Mouse (Mus musculus): ENCODE measurements around the gene Ush2a. TPM values are rescaled to one million over a fixed set of nuclear protein-coding genes. Genes with fewer than 3 reads are reported as not detected.

Ush2a gene
- polyA plus RNA-seq, 1 experiment from 2014 or later, result 0.06 TPM

DNA sequence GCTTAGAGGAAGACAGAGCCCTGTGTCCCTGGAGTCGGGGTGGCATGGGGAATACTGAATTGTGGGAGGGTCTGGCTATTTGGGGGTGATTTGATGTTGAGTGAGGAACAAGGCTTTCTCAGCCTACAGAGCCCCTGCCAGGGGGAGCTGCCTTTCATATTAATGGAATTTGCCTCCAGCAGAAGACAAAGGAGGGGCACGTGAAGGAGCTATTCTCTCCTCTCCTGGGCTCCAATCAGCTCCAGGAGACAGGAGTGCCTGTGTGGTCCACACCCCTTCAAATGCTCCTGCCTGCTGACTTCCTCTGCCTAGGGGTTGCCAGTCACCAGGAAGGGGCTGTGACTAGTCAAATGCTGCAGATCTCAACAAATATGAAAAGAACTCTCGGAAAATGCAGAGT lies 398.5 kb downstream of the Ush2a start:
- DNase-seq (ENCODE audit: low spot score), result peak; percentile 8
- H3K36me3 ChIP-seq (ENCODE audit: insufficient read depth, low read length), result no peaks in the 10 kb centered on the region
- no peaks in the 10 kb centered on the region for H3K27me3 ChIP-seq (replicated peaks; ENCODE audit: insufficient read depth, low read length)
- H3K4me2 ChIP-seq (replicated peaks; ENCODE audit: low read depth, low read length), result peak overlapping the region; percentile 41
- 0 out of 2 replicates have a peak overlapping the region, but pooled peaks have one; percentile 19 for H3K9ac ChIP-seq (replicated peaks; ENCODE audit: low read depth)
- WGBS, result 20% methylated on average over 3 of the region's 3 CpGs
- no peaks in the 10 kb centered on the region for H3K4me1 ChIP-seq (ENCODE audit: insufficient read depth, low read depth, low read length)
- H3K27ac ChIP-seq (ENCODE audit: low read length), result no peak overlapping the region
- H3K4me3 ChIP-seq (ENCODE audit: low read depth, low read length), result peak overlapping the region; percentile 12
- TF ChIP-seq CTCF (IDR thresholded peaks at IDR 0.05), result no peak
- no peak for TF ChIP-seq EP300 (IDR thresholded peaks at IDR 0.05)
- no peaks in the 10 kb centered on the region for H3K9me3 ChIP-seq (ENCODE audit: low read length)
- no peak for ATAC-seq

DNA sequence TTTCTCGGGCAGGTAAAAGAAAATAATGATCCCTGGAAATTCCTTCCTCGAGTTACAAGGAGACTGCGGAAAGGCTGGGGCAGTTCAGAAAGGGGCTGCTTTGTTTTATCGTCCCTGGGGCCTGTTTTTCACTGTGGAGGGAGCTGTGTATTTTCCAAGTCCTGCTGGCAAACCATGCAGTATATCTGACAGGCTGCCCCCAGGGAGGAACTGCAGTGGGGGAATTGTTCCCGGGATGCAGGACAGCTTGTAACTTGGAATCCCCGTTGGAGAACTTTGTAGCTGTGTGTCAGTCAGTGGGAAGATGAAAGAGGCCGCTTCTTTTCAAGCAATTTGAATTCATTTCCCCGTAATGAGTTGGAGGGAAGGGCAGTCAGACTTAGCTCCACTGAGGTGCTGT lies 399.1 kb downstream of the Ush2a start:
- H3K36me3 ChIP-seq (ENCODE audit: insufficient read depth, low read length), result no peaks in the 10 kb centered on the region
- WGBS, result 9% methylated on average over 8 of the region's 8 CpGs
- peak overlapping the region; percentile 41 for H3K4me2 ChIP-seq (replicated peaks; ENCODE audit: low read depth, low read length)
- no peak for DNase-seq (ENCODE audit: low spot score)
- no peaks in the 10 kb centered on the region for H3K4me1 ChIP-seq (ENCODE audit: insufficient read depth, low read depth, low read length)
- H3K9ac ChIP-seq (replicated peaks; ENCODE audit: low read depth), result 0 out of 2 replicates have a peak overlapping the region, but pooled peaks have one; percentile 19
- H3K4me3 ChIP-seq (ENCODE audit: low read depth, low read length), result peak overlapping the region; percentile 12
- H3K9me3 ChIP-seq (ENCODE audit: low read length), result no peaks in the 10 kb centered on the region
- TF ChIP-seq CTCF (IDR thresholded peaks at IDR 0.05) (no peak), EP300 (IDR thresholded peaks at IDR 0.05) (no peak)
- no peaks in the 10 kb centered on the region for H3K27me3 ChIP-seq (replicated peaks; ENCODE audit: insufficient read depth, low read length)
- no peak overlapping the region for H3K27ac ChIP-seq (ENCODE audit: low read length)
- no peak for ATAC-seq

DNA sequence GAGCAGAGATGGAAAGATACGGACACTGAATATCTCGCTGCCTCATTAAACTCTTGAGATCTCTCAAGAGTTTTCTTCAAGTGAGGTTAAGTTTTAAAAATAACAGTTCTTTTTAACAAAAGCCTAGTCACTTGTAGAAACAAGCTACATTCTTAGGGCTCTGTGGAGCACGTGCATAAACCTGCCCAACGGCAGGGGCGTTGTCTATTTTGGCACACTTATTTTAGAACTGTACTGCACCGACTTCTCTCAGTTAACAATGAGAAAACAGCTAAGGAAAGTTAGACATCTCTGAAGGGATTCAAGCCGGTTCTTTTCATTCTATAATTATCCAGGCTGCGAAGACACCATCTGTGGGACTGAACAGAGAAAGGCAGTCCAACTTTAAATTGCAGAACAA lies 405.6 kb downstream of the Ush2a start:
- ATAC-seq (no peak), DNase-seq (ENCODE audit: low spot score) (peak; percentile 8)
- H3K9ac ChIP-seq (replicated peaks; ENCODE audit: low read depth), result no peak overlapping the region
- H3K4me3 ChIP-seq (ENCODE audit: low read depth, low read length), result no peak overlapping the region
- no peaks in the 10 kb centered on the region for H3K36me3 ChIP-seq (ENCODE audit: insufficient read depth, low read length)
- no peak overlapping the region for H3K4me2 ChIP-seq (replicated peaks; ENCODE audit: low read depth, low read length)
- H3K9me3 ChIP-seq (ENCODE audit: low read length), result no peaks in the 10 kb centered on the region
- 62% methylated on average over 8 of the region's 8 CpGs for WGBS
- no peaks in the 10 kb centered on the region for H3K27me3 ChIP-seq (replicated peaks; ENCODE audit: insufficient read depth, low read length)
- peaks cover 4% of the 10 kb centered on the region; the same call in 1 of the 2 replicates for H3K4me1 ChIP-seq (ENCODE audit: insufficient read depth, low read depth, low read length)
- TF ChIP-seq EP300 (IDR thresholded peaks at IDR 0.05), result no peak
- TF ChIP-seq CTCF (IDR thresholded peaks at IDR 0.05), result no peak
- H3K27ac ChIP-seq (ENCODE audit: low read length), result no peak overlapping the region

DNA sequence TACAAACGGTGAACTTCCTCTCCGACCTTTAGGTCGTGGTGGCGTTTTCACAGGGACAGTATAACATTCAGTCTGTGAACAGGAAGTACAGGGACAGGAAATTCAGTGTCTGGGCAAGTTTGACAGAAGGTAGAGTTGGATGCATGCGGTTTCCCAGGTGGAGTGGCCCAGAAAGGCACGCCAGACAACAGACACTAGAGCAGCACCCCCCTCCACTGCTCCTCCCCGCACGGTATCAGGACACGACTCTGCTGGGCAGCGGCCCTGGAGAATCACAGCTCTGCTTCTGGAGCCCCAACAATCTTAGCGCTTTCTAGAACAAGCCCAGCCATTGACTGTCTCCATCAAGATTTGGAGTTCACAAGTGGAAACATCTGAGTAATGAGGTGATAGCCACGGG lies 406.7 kb downstream of the Ush2a start:
- H3K9ac ChIP-seq (replicated peaks; ENCODE audit: low read depth), result no peak overlapping the region
- no peaks in the 10 kb centered on the region for H3K36me3 ChIP-seq (ENCODE audit: insufficient read depth, low read length)
- H3K27me3 ChIP-seq (replicated peaks; ENCODE audit: insufficient read depth, low read length), result no peaks in the 10 kb centered on the region
- H3K4me2 ChIP-seq (replicated peaks; ENCODE audit: low read depth, low read length), result no peak overlapping the region
- no peak overlapping the region for H3K4me3 ChIP-seq (ENCODE audit: low read depth, low read length)
- TF ChIP-seq EP300 (IDR thresholded peaks at IDR 0.05), result no peak
- no peak for TF ChIP-seq CTCF (IDR thresholded peaks at IDR 0.05)
- 48% methylated on average over 12 of the region's 12 CpGs for WGBS
- ATAC-seq (no peak), DNase-seq (ENCODE audit: low spot score) (no peak)
- peaks cover 4% of the 10 kb centered on the region; the same call in 1 of the 2 replicates for H3K4me1 ChIP-seq (ENCODE audit: insufficient read depth, low read depth, low read length)
- H3K9me3 ChIP-seq (ENCODE audit: low read length), result no peaks in the 10 kb centered on the region
- H3K27ac ChIP-seq (ENCODE audit: low read length), result no peak overlapping the region

DNA sequence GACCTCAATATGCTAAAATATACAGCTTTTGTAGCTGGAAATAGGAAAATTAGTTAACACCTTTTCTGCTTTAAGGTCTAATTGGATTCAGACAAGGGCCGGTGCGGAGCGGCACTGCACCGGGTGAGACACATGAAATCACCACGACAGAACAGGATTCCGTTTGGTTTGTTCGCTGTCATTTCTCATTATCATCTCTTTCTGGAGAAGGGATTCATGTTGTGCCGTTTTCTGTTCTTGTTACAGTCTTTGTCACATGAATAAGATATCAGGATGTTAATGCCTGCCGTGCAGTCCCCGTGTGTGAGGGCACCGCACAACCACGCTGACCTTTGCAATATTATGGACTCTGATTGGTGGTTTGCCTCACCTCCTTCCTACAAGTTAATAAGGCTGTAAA lies 411.0 kb downstream of the Ush2a start:
- no peak overlapping the region for H3K4me2 ChIP-seq (replicated peaks; ENCODE audit: low read depth, low read length)
- H3K36me3 ChIP-seq (ENCODE audit: insufficient read depth, low read length), result no peaks in the 10 kb centered on the region
- H3K4me1 ChIP-seq (ENCODE audit: insufficient read depth, low read depth, low read length), result peaks cover under 1% of the 10 kb centered on the region; the same call in 1 of the 2 replicates
- WGBS, result 94% methylated on average over 12 of the region's 12 CpGs
- no peaks in the 10 kb centered on the region for H3K9me3 ChIP-seq (ENCODE audit: low read length)
- no peak overlapping the region for H3K27ac ChIP-seq (ENCODE audit: low read length)
- DNase-seq (ENCODE audit: low spot score) (no peak), ATAC-seq (no peak)
- H3K4me3 ChIP-seq (ENCODE audit: low read depth, low read length), result no peak overlapping the region
- H3K27me3 ChIP-seq (replicated peaks; ENCODE audit: insufficient read depth, low read length), result no peaks in the 10 kb centered on the region
- no peak overlapping the region for H3K9ac ChIP-seq (replicated peaks; ENCODE audit: low read depth)
- TF ChIP-seq EP300 (IDR thresholded peaks at IDR 0.05) (no peak), CTCF (IDR thresholded peaks at IDR 0.05) (no peak)

DNA sequence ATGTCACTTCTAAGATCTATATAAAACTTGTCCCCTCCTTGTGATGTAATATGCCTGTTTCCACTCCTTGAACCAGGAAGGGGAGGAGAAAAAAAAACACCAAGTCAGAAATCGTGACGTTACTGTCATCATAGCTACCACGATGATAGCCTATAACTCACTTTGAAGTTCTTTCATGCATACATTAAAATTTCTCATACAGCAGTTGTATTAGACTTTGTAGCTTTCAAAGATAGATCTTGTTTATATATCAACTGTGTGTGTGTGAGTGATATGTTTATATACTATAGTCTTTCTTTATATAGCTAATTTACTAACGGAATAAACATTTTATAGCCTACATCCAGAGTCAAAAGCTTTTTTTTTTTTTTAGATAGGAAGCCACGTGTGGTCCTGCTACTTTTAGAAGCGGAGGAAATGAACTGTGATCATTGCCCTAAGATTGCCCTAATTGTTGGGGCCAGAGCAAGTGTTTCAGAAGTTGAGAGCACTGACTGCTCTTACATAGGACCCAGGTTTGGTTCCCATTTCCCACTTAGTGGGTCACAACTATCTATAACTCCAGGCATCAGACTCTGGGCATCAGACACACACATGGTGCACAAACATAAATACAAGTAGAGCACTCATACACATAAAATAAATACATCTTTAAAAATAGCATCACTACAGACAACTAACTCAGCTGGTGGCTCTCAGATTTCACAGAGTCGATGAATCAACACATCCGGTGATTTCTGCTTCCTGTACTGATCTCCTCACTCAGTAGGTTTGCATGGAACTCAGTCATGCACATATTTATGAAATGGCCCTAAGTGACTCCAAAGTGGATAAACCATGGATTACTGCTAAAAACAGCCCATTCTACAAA lies 413.1 kb downstream of the Ush2a start:
- no peak overlapping the region for H3K27ac ChIP-seq (ENCODE audit: low read length)
- 29% methylated on average over 8 of the region's 8 CpGs for WGBS
- no peak overlapping the region for H3K9ac ChIP-seq (replicated peaks; ENCODE audit: low read depth)
- no peak for TF ChIP-seq CTCF (IDR thresholded peaks at IDR 0.05)
- no peak for TF ChIP-seq EP300 (IDR thresholded peaks at IDR 0.05)
- DNase-seq (ENCODE audit: low spot score), result peak; percentile 31
- H3K9me3 ChIP-seq (ENCODE audit: low read length), result no peaks in the 10 kb centered on the region
- no peak overlapping the region for H3K4me2 ChIP-seq (replicated peaks; ENCODE audit: low read depth, low read length)
- H3K27me3 ChIP-seq (replicated peaks; ENCODE audit: insufficient read depth, low read length), result no peaks in the 10 kb centered on the region
- peak; percentile 56 for ATAC-seq
- no peak overlapping the region for H3K4me3 ChIP-seq (ENCODE audit: low read depth, low read length)
- H3K4me1 ChIP-seq (ENCODE audit: insufficient read depth, low read depth, low read length), result no peaks in the 10 kb centered on the region
- H3K36me3 ChIP-seq (ENCODE audit: insufficient read depth, low read length), result no peaks in the 10 kb centered on the region
